Mouse (Mus musculus): ENCODE measurements around the gene Nipsnap3b.

The Nipsnap3b gene

GRCm38 (mm10) chr4:53011732-53012361 lies at the start of gene Nipsnap3b:
Gene Nipsnap3b, plus strand, starts transcription at chr4:53011880.
- peak; percentile 99 for DNase-seq

GRCm38 (mm10) chr4:52964247-52964646 lies 47.4 kb upstream of the Nipsnap3b start, which contains the start of gene Olfr270:
Gene Olfr270, plus strand, starts transcription at chr4:52964547.
- DNase-seq: no peak

GRCm38 (mm10) chr4:52985216-52985615 lies 26.5 kb upstream of the Nipsnap3b start:
- DNase-seq: peak; percentile 43 to 50

GRCm38 (mm10) chr4:52986266-52986665 lies 25.4 kb upstream of the Nipsnap3b start:
- DNase-seq: peak; percentile 70 to 78

- peak in 1 of 2 experiments; percentile 19 for DNase-seq
Measured at GRCm38 (mm10) chr4:52989248-52989647, 22.4 kb upstream of the Nipsnap3b start, which contains the start of gene Nipsnap3a. Gene Nipsnap3a, plus strand, starts transcription at chr4:52989272.

GRCm38 (mm10) chr4:52999449-52999848 lies 12.2 kb upstream of the Nipsnap3b start:
- peak; percentile 92 to 94 for DNase-seq

GRCm38 (mm10) chr4:53000154-53000553 lies 11.5 kb upstream of the Nipsnap3b start:
- no peak for DNase-seq

- peak in 1 of 2 experiments; percentile 30 for DNase-seq
Measured at GRCm38 (mm10) chr4:53009183-53009582, 2.5 kb upstream of the Nipsnap3b start.

- no peak for DNase-seq
Measured at GRCm38 (mm10) chr4:53009871-53010270, 1.8 kb upstream of the Nipsnap3b start.

GRCm38 (mm10) chr4:53014421-53014820 lies 2.7 kb downstream of the Nipsnap3b start:
- no peak for DNase-seq

GRCm38 (mm10) chr4:53015024-53015423 lies 3.3 kb downstream of the Nipsnap3b start:
- no peak for DNase-seq

GRCm38 (mm10) chr4:53018392-53018791 lies 6.7 kb downstream of the Nipsnap3b start:
- no peak for DNase-seq

- DNase-seq: no peak
Measured at GRCm38 (mm10) chr4:53023189-53023925, 11.7 kb downstream of the Nipsnap3b start.

GRCm38 (mm10) chr4:53024397-53024796 lies 12.7 kb downstream of the Nipsnap3b start:
- DNase-seq: no peak

- no peak for DNase-seq
Measured at GRCm38 (mm10) chr4:53027811-53028210, 16.1 kb downstream of the Nipsnap3b start.

- DNase-seq: peak; percentile 39 to 55
Measured at GRCm38 (mm10) chr4:53030326-53030948, 18.8 kb downstream of the Nipsnap3b start.

GRCm38 (mm10) chr4:53043819-53044218 lies 32.1 kb downstream of the Nipsnap3b start:
- DNase-seq: peak; percentile 89 to 93

- DNase-seq: no peak
Measured at GRCm38 (mm10) chr4:53045807-53046206, 34.1 kb downstream of the Nipsnap3b start.

GRCm38 (mm10) chr4:53046238-53047022 lies 34.8 kb downstream of the Nipsnap3b start:
- DNase-seq: no peak

GRCm38 (mm10) chr4:53062301-53063008 lies 50.8 kb downstream of the Nipsnap3b start:
- DNase-seq: peak; percentile 48 to 60
